Mouse (Mus musculus): ENCODE measurements at regions not wholly inside any gene's neighbourhood (a gene's known extent, or its start where the extent isn't known, plus 50 kb on each side); places are given as distances from the start of the nearest gene placed in this dataset.

GRCm38 (mm10) chr15:86963486-86963885 lies 580.6 kb upstream of the Fam19a5 start:
- no peak for TF ChIP-seq POLR2A (IDR thresholded peaks at IDR 0.05; ENCODE audit: control insufficient read depth, low read depth, low read length)
- no peak for TF ChIP-seq CTCF (IDR thresholded peaks at IDR 0.05; ENCODE audit: control insufficient read depth, insufficient read depth, insufficient replicate concordance, low read depth, low read length)

All from testis, adult 2 months (tissue).